Mouse (Mus musculus): ENCODE data around the gene Rbm8a. TPM values are rescaled to one million over a fixed set of nuclear protein-coding genes. Genes with fewer than 3 reads are reported as not detected.

Gene Rbm8a
- polyA plus RNA-seq, 1 experiment from 2014 or later, result 129 TPM

DNA sequence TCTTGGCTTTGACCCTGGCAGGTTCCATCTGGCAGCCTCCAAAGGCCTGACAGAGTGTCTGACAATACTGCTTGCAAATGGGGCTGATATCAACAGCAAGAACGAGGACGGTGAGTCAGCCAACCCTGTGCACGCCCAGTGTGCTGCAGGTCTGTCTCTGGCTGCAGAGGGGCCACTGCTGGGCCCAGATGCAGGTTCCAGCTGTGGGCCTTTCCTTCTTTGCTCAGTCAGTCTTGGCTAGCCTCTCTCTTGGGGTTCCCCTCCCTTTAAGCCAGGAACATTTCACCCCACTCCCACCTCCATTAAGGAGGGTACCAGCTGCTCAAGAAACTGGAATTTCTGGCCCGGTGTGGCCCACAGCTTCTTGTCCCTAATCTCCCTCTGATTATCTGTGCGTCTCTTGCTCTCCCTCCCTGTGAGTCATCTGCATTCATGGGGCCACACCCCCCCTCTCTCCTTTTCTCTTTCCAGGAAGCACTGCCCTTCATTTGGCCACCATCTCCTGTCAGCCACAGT, 49.5 kb downstream of the Rbm8a start:
- WGBS, result 36% methylated on average over 5 of the region's 5 CpGs
- no peak overlapping the region for H3K4me3 ChIP-seq (ENCODE audit: low read length)
- H3K27me3 ChIP-seq (ENCODE audit: insufficient read depth, low read length), result peaks cover 10% of the 10 kb centered on the region; the same call in 1 of the 2 replicates
- H3K4me2 ChIP-seq (replicated peaks; ENCODE audit: low read depth, low read length), result no peak overlapping the region
- no peak for ATAC-seq (ENCODE audit: low FRiP score, low TSS enrichment)
- no peaks in the 10 kb centered on the region for H3K36me3 ChIP-seq (ENCODE audit: insufficient read depth, low read length)
- H3K4me1 ChIP-seq (ENCODE audit: insufficient read depth, low read length), result peaks cover 10% of the 10 kb centered on the region
- no peak overlapping the region for H3K9ac ChIP-seq (replicated peaks; ENCODE audit: low read length)
- H3K27ac ChIP-seq (ENCODE audit: low read length), result no peak overlapping the region
- H3K9me3 ChIP-seq (ENCODE audit: low read length), result no peaks in the 10 kb centered on the region

- Histone ChIP-seq H3K27ac (ENCODE audit: low read length) (no peak overlapping the region), H3K36me3 (ENCODE audit: insufficient read depth, low read length) (no peaks in the 10 kb centered on the region), H3K4me2 (replicated peaks; ENCODE audit: low read depth, low read length) (no peak overlapping the region), H3K9me3 (ENCODE audit: low read length) (no peaks in the 10 kb centered on the region), H3K4me3 (ENCODE audit: low read length) (no peak overlapping the region), H3K4me1 (ENCODE audit: insufficient read depth, low read length) (peaks cover 4% of the 10 kb centered on the region; the same call in 1 of the 2 replicates), H3K9ac (replicated peaks; ENCODE audit: low read length) (no peak overlapping the region), H3K27me3 (ENCODE audit: insufficient read depth, low read length) (peaks cover 10% of the 10 kb centered on the region; the same call in 1 of the 2 replicates)
- no peak for ATAC-seq (ENCODE audit: low FRiP score, low TSS enrichment)
- 32% methylated on average over 12 of the region's 12 CpGs for WGBS
These were observed 50.7 kb downstream of the Rbm8a start for GRCm38 (mm10) chr3:96680269-96680956.

Other genes with a start within 250 kb of the Rbm8a start
- gene BC107364, start 177.6 kb upstream of the Rbm8a start, polyA plus RNA-seq (2015; fragmentation: Nextera tagmentation; extraction: Ambion mirVana), result 0.25 TPM in 1 of 2 replicates, not detected in the other
- gene Hfe2, start 104.8 kb upstream of the Rbm8a start, polyA plus RNA-seq (2015; fragmentation: Nextera tagmentation; extraction: Ambion mirVana), result 0.37 and 0.69 TPM in 2 replicates
- 191 and 197 TPM in 2 replicates for gene Txnip, start 72.0 kb upstream of the Rbm8a start, polyA plus RNA-seq (2015; fragmentation: Nextera tagmentation; extraction: Ambion mirVana)
- gene Gm16253, start 52.9 kb upstream of the Rbm8a start, polyA plus RNA-seq (2015; fragmentation: Nextera tagmentation; extraction: Ambion mirVana), result 1.3 TPM in 2 replicates
- gene Polr3gl, start 35.8 kb upstream of the Rbm8a start, polyA plus RNA-seq (2015; fragmentation: Nextera tagmentation; extraction: Ambion mirVana), result 32.1 and 35.8 TPM in 2 replicates
- gene Ankrd34a, start 33.3 kb upstream of the Rbm8a start, polyA plus RNA-seq (2015; fragmentation: Nextera tagmentation; extraction: Ambion mirVana), result 2.2 and 2.3 TPM in 2 replicates
- gene Lix1l, start 28.8 kb upstream of the Rbm8a start, polyA plus RNA-seq (2015; fragmentation: Nextera tagmentation; extraction: Ambion mirVana), result 6.9 and 7.1 TPM in 2 replicates
- gene Pex11b, start 5.4 kb downstream of the Rbm8a start, polyA plus RNA-seq (2015; fragmentation: Nextera tagmentation; extraction: Ambion mirVana), result 56.4 and 60.6 TPM in 2 replicates
- 0.05 and 0.21 TPM in 2 replicates for gene Gm42957, start 5.5 kb downstream of the Rbm8a start, polyA plus RNA-seq (2015; fragmentation: Nextera tagmentation; extraction: Ambion mirVana)
- 0.85 and 1.2 TPM in 2 replicates for gene Itga10, start 15.7 kb downstream of the Rbm8a start, polyA plus RNA-seq (2015; fragmentation: Nextera tagmentation; extraction: Ambion mirVana)
- 1.2 and 1.6 TPM in 2 replicates for gene Ankrd35, start 40.2 kb downstream of the Rbm8a start, polyA plus RNA-seq (2015; fragmentation: Nextera tagmentation; extraction: Ambion mirVana)
- 62.1 and 72.3 TPM in 2 replicates for gene Pias3, start 66.5 kb downstream of the Rbm8a start, polyA plus RNA-seq (2015; fragmentation: Nextera tagmentation; extraction: Ambion mirVana)
- gene Nudt17, start 78.6 kb downstream of the Rbm8a start, polyA plus RNA-seq (2015; fragmentation: Nextera tagmentation; extraction: Ambion mirVana), result 12.0 and 12.2 TPM in 2 replicates
- gene Polr3c, start 97.7 kb downstream of the Rbm8a start, polyA plus RNA-seq (2015; fragmentation: Nextera tagmentation; extraction: Ambion mirVana), result 44.5 and 45.3 TPM in 2 replicates
- 56.6 and 57.3 TPM in 2 replicates for gene Rnf115, start 97.7 kb downstream of the Rbm8a start, polyA plus RNA-seq (2015; fragmentation: Nextera tagmentation; extraction: Ambion mirVana)
- 224 and 245 TPM in 2 replicates for gene Pdzk1, start 199.4 kb downstream of the Rbm8a start, polyA plus RNA-seq (2015; fragmentation: Nextera tagmentation; extraction: Ambion mirVana)
- gene Cd160, start 199.4 kb downstream of the Rbm8a start, polyA plus RNA-seq (2015; fragmentation: Nextera tagmentation; extraction: Ambion mirVana), result 0.12 TPM in 1 of 2 replicates, not detected in the other

All from kidney, embryonic 16.5 days (tissue).